Mouse (Mus musculus) neural tube, embryonic 10.5 days (tissue): ENCODE results near the gene Galnt10.

Experiments
- DNase-seq: peaks from one replicate; pipeline ENCODE4 v3.0.0-alpha.2; 2017; ENCODE audit warnings: low spot score; ENCODE audit errors: extremely low spot score

The Galnt10 gene

DNA sequence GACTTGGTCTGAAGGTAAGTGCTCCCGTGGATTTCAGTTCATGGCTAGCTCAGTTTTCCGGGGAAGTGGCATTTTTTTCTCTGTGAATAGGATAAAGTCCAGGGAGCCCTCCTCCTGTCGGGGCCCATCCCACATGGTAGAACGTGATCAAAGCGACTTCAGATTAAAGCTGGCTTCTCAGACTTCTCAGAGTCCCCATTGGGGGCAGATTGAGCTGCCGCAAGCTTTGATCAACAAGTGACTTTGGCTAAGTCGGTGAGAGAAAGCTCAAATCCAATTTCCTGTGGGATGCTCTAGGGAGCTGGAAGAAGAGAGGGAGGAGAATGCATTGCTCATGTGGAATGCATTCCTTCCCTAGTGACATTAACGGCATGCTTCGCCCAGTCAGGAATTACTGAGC, 10.1 kb upstream of the Galnt10 start:
- DNase-seq, result no peak

DNA sequence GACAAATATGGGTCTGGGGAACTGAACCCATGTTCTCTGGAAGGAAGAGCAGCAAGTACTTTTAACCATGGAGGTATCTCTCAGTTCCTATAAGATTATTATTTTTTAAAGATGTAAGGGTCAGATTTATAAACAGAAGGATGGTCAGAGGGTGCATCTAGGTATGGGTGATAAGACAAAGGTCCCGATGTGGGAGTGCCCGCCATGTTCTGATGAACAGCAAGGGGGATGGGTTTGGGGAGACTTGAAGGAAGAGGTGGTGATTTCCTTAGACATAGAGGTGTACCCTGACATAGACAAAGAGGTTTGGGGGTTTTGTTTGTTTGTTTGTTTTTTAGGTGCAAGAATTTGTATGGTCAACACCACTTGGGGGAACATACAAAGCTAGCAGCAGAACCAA, 1.6 kb upstream of the Galnt10 start:
- DNase-seq, result no peak

DNA sequence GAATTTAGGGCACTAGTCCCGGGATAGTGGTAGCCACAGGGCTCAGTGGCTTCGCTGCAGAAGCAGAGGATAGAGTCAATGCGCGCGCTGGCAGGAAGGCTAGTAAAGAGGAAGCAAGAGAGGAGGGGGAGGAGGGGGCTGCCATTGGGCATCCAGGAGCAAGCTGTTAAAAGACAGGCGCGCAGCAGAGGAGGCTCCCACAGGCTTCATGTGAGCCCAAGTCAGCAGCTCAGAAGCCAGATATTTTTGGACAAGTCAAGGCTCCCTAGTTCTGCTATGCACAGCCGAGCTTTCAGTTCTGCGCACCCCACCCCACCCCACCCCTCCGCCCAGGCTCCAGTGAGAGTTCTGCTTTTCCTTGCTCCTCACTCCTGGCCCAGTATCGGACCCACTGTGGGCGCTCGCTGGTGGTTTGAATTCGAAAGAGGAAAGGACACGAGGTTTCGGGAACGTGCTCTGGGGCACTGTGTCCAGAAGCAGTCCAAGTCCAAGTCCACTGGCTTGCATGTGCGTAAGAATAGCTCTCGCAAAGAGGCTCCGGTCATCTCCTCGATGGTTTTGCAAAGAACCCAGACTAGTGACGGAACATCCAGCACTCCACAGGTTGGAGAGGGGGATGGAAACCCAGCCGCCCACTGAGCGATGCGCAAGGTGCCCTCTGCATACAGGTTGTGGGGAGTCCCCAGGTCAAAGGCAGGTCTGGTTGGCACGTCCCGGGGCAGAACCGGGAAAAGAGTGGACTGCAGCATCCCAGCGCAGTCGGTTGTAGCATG, 811 bp upstream of the Galnt10 start:
- peak; percentile 81 for DNase-seq

DNA sequence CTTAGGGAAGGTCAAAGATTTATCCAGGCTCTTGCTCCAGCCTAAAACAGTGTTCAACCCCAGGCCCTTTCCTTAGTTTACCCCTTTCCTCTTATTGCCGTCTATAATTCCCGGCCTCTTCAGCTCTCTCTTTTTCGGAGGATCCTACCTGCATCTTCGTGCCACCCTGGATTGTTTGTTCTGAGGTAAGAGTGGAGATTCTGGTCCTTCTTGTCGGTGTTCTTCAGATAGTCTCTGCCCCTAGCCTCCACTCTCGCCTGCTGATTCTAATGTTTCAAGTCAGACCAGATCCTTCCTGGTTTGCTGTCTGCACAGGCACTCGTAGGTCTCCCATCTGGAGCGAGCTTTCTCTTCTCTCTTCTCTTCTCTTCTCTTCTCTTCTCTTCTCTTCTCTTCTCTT, 605 bp downstream of the Galnt10 start:
- no peak for DNase-seq

DNA sequence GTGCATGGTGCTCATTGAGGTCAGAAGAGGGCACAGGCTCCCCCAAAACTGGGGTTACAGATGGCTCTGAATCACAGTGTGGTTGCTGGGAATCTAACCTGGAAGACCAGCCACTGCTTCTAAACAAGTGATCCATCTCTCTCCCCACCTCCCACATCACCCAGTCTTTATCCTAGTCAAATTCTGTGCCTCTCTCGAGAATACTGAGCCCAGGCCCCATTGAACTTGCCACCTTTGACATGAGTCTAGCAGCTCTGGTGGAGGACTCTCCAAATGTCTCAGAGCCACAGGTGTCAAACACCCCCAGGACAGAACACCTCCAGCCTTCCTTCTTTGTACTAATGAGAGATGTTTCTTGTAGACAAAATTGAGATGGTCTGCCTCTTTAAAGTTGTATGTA, 1.2 kb downstream of the Galnt10 start:
- DNase-seq, result no peak

DNA sequence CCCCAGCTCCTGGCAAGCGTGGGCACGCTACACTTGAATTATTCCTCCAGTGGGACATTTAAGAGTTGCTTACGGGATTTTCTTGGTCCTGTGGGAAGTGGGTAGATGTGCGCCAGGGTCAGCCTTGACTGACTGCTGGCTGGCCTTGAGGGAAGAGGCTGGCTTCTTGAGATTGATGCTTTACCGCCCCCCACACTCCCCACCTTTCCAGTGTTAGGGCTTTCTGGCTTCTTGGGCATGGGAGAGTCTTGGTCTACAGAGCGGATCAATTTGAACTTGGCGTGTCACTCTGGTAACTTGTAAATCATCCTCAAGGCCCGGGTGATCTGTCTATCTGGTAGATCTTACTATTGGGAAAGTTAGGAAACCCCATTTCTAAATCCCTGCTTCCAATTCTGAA, 1.7 kb downstream of the Galnt10 start:
- DNase-seq, result no peak

DNA sequence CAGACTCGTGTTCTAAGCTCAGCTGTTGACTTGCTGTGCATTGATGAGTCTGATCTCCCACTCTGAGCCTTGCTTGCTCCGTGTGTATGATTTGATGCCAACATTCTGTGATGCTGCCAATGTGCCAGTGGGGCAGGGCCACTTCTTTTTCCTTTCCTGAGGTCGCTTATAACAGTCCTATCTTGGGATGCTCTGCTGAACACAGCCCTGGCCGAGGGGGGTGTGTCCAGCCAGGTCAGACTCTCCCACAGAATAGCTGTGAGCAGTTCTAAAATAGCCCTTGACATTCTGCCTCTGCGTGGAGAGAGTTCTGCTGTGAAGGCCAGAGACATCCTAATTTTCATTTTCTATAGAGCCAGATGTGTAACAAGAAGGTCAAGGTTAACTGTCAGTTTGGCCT, 2.2 kb downstream of the Galnt10 start:
- no peak for DNase-seq

DNA sequence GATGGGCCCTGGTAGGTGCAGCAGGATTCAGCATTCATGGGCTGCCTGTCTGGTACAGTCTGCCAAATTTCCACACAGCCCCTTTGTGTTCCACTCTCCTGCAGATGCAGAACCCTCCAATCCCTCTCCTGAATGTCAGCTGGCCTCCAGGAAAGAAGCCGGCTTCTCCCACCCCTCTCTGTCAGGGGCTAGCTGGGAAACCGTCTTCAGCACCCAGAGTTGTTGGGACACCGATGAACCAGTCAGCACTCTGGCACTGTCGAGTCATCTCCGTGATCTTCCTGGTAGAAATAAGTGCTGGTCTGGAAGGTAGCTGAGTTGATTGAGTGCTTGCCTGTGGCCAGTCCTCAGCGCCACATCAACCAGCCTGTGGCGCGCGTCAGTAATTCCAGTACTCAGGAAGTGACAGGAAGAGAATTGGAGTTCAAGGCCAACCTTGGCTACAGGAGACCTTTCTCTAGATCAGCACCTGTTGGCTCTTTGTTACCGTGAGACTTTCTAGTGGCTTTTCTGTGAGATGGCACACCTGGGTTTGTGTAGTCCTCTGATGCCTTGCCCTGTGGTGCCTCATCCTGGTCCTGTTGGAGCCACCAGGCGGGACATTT, 3.1 kb downstream of the Galnt10 start:
- no peak for DNase-seq

DNA sequence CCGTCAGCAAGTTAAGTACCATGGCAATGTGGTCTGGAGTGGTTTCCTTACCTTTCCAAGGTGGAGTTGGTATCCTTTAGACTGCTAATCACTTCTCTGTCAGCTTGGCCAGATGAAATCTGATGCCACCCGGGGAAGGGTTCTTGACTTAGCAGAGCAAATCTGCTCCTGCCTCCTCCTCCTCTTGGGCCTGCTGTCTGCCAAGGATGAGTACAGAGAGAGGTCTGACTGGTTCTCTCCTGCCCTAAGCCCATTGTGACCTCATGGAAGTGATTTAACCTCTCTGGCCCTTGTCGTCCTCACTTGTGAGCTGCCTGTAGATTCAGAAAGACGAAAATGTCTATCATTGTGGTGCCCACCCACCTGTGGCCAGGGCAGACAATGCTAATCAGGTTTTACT, 4.0 kb downstream of the Galnt10 start:
- DNase-seq, result no peak

DNA sequence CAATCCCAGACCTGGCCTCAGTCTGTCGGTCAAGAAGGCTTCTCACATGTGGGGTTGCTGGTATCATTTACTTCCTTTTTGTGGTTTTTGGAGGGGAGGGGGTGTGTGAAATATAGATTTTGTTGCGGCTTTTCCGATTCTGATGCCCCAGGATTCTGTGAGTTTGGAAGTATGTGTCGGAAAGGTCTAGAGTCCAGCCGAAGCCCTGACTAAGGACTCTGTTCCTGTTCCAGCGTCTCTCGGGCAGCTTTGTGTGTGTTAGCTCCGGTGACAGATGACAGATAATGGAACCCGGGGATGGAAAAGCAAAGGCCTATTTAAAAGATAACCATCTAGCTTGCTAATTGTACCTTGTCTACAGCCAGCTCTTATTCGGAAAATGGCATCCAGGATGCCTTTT, 4.4 kb downstream of the Galnt10 start:
- no peak for DNase-seq

DNA sequence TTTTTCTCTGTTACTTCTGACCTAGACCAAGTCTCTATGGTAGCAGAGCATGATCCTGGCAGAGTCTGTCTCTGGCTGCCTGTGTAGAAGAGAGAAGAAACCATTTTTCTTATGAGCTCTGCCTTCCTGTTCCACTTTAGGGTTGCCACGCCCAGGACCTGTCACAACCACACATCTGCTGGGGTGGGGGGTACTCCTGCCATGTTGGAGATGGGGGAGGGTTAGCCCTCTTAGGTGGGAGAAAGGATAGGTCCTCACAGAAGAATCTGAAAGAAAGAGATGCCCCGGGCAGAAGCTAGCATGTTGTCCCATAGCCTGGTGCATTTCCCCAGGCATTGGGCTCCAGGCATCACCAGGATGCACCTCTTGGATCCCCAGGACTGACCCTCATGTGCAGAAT, 5.6 kb downstream of the Galnt10 start:
- no peak for DNase-seq

DNA sequence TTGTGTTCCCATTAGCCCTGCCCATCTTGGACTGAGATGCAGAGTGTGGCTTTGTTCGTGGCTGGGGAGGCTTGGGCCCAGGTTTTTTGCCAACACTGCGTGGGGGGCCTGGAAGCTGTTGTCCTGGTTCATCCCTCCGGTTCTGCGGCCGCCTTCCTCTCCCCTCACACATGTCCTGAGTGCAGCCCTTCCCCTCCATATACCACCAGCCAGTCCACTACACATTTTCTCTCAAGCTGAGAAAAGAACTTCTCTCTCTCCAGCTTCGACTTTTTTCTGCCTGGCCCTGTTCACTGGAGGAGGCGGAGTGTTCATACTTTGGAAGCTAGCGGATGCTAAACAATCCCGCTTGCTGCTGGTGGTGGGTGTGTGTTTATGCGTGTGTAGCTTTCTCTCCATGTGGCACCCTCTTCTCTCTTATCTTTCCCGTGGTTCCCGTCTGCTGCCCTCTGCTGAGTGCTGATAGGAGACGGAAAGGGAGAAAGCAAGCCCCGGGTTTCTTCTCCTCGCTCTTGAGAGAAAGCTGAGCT, 6.1 kb downstream of the Galnt10 start:
- no peak for DNase-seq

DNA sequence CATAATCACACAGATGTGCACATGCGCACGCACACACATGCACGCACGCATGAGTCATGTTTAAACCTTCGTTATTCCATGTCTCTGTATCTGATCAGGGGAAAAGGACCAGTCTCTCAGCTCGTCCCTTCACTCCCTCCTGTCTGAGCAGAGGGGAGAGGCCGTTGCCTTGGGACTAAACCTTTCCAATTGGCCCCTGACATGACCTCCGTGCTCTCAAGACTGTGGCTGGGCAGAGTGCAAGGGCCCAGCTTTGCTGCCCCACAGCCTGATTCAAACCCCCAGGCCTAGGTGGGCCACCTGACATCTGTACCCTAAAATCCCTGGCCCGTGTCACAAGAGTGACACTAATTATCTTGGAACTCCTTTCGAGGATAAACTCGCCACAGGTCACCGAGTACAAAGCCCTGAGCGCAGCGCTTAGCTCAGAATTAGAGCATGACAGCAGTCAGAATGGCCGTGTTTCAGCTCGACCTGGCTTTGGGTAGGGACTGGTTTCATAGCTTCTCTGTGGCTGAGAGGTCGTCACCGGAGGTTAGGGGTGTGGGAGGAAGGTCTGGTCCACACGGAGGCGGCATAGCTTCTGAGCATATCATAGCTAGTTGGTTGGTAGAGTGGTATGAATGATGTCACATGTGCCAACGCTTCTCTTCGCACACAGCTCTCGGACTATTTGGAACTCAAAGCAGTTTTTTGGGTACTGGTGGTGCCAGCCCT, 7.1 kb downstream of the Galnt10 start:
- no peak for DNase-seq

DNA sequence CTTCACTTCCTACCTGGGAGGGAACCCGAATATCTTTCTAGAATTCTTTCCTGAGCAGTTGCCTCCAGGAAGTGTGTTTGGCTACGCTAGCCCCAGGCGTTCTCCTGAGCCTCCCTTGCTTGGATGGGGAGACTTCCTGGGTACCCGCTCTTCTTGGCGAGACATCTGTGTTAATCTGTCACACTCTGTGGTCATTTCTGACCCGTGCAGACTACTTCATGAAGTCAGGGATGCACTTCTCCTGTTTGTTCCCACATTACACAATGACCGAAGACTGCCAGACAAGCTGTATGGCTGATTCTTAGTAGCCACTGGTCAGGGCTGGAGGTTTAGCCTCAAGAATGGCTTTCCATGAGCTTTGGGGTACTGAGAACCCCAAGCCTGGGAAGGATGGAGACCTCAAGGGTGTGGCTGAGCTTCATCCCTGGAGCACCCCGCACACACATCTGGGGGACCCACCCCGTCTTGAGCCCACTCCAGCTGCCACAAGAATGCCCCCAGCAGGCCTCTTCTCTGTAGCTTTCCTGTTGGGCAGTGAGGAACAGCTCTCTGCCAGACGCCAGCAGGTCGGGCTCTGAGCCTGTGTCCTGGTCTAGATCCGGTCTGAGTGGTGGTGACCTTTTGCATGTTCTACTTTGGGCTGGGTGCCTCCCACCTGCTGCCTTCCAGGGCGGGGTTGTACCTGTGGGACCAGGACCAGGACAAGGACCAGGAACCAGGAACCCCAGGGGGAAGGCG, 7.8 kb downstream of the Galnt10 start:
- DNase-seq, result no peak

DNA sequence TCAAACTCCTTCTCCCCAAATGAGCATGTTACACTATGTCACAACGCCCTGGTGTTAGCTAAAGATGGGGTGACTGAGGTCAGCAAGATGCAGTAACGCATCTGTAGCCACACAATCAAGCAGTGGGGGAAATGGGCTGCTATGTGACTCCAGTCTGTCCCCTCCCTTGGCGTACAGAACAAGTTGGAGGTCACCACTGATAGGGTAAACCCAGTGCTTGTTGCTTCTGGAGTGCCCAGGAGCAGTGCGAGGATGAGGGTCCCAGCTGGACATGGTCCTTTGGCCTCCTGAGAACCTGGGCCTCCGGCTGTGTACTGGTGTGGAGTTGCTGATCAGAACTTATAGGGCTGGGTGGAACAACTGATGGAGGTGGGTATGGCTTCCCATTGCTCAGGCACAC, 8.6 kb downstream of the Galnt10 start:
- DNase-seq, result no peak

DNA sequence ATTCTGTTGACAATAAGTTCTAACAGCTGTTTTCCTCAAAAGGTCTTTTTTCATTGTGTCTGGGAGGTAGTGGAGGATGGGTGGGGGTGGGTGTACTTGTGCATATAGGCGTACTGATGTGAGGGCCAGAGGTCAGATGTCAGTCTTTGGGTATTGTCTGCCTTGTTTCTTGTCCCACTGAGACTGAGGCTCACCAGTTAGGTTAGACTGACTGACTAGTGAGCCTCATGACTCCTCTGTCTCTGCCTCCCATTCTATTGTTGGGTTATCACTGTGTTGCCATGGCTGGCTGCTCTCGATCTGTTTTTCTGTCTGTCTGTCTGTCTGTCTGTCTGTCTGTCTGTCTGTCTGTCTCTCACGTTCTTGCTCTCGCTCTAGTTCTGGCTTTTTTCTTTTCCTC, 9.1 kb downstream of the Galnt10 start:
- DNase-seq, result no peak

DNA sequence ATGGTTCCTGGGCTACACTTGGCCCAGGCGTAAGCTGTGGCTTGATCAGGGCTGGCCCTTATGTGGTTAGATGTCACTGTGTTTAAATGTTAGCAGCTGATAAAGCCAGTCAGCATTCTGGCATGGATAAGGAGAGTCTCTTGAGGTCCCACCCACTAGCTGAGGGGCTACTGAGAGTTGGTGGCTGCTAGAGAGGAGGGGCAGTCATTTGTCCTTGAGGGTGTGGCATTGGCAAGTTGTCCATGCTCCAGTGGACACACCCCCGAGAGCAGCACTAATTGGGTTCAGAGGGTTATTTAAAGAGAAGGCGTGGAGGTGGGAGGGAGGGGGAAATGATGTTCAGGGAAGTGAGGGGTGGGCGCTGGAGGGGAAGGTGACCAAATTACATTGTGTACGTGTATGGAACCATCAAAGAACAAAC, 9.7 kb downstream of the Galnt10 start:
- DNase-seq, result no peak

DNA sequence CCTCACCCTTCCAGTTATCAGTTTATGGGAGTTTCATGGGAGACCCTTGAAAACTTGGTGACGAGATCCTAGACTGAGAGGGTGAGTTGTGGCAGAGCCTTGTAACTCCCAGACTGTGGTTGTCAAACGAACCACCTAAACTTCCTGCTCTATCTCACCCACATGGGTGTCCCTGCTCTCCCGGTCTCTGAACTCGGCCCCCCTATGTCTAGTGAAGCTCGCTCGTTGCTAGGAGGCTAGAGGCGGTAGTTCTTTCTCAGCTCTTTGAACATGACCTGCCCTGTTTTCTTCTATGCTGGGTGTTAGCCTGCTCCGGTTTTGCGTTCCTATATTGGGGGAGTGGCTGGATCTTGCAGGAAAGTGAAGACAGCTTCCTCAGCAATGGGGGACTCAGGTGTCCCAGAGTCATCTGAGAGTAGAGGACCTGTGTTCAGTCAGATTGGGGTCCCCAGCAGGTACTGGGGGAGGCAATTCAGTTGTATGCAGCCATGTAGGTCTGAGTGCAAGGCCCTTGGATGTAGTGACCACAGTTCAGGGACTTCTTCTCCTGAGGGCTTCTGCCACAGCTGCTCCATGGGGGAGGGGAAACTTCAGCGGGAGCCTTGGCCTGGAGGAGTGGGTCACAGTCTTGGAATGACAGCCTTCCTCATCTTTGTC, 10.6 kb downstream of the Galnt10 start:
- DNase-seq, result no peak

DNA sequence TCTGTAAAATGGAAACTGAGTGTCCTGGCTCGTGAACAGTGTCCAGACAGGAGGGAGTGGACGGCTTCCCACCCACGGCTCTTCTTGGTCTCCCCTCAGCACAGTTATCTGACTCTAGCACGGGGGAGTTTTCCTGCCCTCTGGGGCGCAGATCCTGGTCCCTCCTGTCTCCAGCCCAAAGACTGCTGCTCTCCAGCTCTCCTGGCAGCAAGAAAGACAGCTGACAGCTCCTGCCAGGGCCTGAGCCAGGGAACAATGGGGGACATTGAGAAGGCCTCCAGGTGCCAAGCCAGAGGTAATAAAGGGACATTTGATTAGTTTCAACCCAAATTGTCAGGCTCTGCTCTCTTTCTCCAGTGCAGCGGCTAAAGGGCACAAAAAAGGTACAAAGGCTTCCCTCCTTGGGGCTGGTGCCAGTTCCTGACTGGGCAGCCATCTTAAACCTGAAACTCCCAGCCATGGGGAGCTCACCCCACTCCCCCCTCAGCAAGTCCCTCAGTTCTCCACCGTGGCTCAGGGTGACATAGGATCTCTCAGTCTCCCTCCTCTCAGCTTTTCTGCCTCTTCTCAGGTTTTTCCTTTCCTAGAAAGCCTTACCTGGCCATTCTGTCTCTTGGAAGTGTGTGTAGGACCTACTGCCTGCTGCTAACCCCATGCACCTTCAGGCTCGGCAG, 11.5 kb downstream of the Galnt10 start:
- DNase-seq, result no peak

DNA sequence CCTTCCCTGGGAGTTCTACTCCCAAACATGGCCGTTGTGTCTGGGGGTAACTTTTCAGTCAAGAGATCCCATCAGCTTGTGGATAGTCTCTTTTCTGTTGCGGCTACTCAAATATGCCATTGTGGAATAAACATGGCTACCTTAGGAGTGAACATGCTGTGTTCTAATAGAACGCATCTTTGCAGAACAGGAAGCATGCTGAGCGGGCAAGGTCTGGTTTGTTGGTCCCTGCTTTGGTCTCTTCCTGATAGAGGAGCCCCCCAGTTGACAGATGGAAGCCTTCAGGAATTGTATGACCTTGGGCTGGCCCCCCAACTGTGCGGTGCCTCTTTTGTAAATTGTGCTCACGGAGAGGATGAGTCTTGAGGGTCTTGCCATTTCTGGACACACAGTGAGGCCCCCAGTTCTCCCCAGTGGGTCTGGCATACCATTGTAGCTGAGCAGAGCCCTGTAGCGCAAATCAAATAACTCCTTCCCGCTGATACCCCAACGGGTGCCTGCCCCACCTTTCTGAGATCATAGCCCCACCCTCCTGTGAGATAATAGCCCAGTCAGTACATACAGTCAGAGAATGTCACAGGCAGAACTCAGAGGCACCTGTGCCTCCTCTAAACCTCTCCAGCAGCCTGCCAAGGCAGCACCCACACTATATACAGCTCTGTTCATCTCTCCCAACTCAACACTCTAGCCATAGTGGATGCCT, 12.3 kb downstream of the Galnt10 start:
- DNase-seq, result no peak
